Mouse (Mus musculus) frontal cortex, postnatal 14 days (tissue): ENCODE results near the gene Vmn2r83.
"Not testable (repeated sequence)": the region's sequence is repeated elsewhere in the genome, so short reads cannot be mapped to it uniquely, and the experiment has no call there.

Experiments
- DNase-seq, 2 experiments: peaks; one replicate each; pipeline ENCODE4 v3.0.0; 2022; ENCODE audit warnings: low spot score in 2 of 2

The Vmn2r83 gene

GRCm38 (mm10) chr10:79468431-79468830 lies at the start of gene Vmn2r83:
Gene Vmn2r83, plus strand, starts transcription at chr10:79468731.
- DNase-seq = no peak

GRCm38 (mm10) chr10:79435141-79435820 lies 33.2 kb upstream of the Vmn2r83 start:
- not testable (repeated sequence) for DNase-seq

DNA sequence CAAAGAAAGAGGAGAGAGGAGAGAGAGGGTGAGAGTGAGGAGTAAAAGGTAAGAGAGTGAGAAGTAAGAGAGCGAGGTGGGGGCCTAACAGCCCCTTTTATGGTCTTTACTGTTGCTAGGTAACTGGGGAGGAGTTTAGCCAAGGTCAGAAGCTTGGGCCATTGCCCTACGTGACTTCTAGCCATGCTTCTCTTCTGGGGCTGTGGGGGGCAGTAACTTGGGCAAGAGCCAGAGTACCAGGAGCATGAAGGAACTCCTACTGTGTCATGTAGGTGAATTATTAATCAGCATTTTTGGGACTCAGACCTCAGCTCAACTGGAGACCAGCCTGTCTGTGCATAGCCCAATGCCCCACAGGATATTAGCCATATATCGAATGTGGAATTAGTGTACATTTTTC lies 27.4 kb downstream of the Vmn2r83 start:
- DNase-seq = no peak

GRCm38 (mm10) chr10:79496701-79497288 lies 28.3 kb downstream of the Vmn2r83 start:
- no peak for DNase-seq

GRCm38 (mm10) chr10:79502830-79503644 lies 34.5 kb downstream of the Vmn2r83 start:
- DNase-seq = no peak

GRCm38 (mm10) chr10:79506709-79507108 lies 38.2 kb downstream of the Vmn2r83 start:
- no peak for DNase-seq

DNA sequence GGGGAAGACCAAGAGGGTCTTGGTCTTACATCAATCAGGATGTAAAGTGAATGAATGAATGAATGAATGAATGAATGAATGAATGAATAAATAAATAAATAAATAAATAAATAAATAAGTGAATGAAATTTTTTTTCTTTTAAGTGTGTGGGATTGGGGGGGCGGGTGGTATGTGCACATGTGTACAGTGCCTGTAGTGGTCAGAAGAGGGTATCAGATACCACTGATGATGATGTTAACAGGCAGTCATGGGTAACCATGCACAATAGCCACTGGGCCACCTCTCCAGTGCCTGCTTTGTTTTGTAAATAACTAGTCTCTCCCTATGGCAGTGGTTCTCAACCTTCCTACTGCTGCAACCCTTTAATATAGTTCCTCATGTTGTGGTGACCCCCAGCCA lies 55.9 kb downstream of the Vmn2r83 start:
- no peak for DNase-seq

- DNase-seq = no peak
These were observed 57.2 kb downstream of the Vmn2r83 start for GRCm38 (mm10) chr10:79525456-79526325.

DNA sequence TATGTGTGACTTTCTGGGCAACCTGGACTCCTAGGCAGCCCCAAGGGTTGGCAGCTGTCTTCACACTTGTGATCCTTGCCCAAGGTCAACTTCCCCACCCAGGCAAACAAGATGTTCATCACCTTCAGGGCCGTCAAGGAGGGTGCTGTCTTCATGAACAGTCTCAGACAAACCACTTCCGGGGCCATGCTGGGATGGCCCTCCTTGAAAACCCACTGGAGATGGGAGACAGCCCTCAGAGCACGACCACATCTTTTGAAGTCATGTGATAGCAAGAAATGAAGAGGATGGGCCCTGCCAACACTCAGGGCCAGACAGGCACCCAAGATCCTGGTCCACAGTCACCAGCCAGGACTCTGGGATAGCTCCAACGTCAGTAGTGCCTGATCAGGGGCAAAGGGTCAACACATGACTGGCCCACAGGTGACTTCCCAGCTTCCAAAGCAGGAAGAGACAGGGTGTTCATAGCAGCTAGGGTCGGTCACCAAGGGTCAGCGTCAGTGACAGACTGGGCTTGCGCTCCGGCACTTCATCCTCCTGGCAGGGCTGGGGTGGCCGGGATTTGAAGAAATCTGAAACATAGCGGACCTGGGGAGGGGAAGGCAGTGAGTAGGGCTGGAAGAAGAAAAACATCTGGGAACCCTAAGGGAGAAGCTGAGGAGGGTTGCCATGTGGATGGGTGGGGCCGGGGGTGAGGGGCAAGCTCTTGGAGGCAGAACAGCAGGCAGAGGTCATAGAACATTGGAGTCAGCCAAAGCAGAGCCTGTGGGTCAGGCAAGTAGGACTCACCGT lies 58.3 kb downstream of the Vmn2r83 start:
- no peak for DNase-seq

GRCm38 (mm10) chr10:79527453-79527845 lies 58.9 kb downstream of the Vmn2r83 start:
- no peak for DNase-seq

- no peak for DNase-seq
These were observed 59.5 kb downstream of the Vmn2r83 start for GRCm38 (mm10) chr10:79528081-79528480.

DNA sequence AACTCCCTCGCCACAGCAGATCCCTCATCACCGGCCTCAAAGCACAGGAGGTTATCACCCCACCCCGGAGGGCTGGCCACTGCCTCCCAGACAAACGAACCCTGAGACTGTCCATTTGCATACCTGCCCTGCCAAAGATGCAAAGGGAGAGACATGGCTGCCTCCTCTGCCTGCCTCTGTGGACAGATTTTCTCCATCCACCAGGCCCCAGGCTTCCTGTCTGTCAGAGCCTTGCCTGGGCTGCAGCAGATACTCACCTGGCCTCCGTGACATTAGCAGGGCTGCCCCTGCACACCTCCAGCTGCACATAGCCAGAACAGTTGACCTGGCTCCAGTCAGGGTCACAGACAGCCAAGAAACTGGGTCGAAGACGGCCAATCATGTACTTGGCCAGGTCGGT lies 61.7 kb downstream of the Vmn2r83 start:
- DNase-seq = no peak

DNA sequence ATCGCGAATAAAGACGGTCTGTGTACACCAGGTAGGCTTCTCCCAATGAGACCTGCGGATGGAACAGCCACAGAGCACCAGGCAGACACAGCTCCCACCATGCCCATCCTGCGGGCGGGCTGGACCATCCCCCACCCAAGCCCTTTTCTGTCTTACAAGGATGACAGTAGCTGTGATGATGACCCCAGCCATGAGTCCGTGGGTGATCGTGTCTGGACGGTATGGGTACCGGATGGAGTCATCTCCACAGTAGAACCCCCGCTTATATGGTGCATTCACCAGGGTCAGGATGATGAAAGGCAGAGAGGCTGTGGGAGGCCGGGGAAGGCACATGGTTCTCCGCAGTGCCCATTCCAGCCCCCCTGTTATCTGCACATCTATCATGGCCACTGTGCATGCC lies 62.2 kb downstream of the Vmn2r83 start:
- no peak for DNase-seq

- no peak for DNase-seq
These were observed 63.1 kb downstream of the Vmn2r83 start for GRCm38 (mm10) chr10:79531593-79531992.

- no peak for DNase-seq
These were observed 64.1 kb downstream of the Vmn2r83 start for GRCm38 (mm10) chr10:79532678-79533077.

- DNase-seq = peak in 1 of 2 experiments; percentile 3
These were observed 64.8 kb downstream of the Vmn2r83 start, which contains the start of gene Plpp2 for GRCm38 (mm10) chr10:79533126-79533911. Gene Plpp2, minus strand, starts transcription at chr10:79533796.

DNA sequence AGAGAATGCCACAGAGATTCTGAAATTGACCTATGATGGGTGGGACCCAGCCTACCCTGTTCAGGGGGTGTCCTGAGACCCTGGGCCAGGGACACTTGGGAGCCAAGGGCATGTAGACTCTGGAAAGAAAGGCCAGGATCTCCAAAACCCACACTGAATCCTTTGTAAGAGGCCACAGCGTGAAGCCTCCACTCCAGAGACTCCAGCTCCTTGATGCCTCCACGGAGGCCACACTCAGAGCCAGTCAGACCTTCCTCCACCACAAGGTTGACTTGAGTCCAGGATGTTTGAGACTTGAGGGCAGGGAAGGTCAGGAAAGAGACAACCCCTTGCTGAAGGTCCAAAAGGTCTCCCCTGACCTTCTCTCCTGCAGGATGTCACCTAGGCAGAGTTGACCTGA lies 65.9 kb downstream of the Vmn2r83 start:
- peak in 1 of 2 experiments; percentile 1 for DNase-seq

- no peak for DNase-seq
These were observed 66.9 kb downstream of the Vmn2r83 start for GRCm38 (mm10) chr10:79535431-79535830.

GRCm38 (mm10) chr10:79536461-79537080 lies 68.0 kb downstream of the Vmn2r83 start:
- no peak for DNase-seq

DNA sequence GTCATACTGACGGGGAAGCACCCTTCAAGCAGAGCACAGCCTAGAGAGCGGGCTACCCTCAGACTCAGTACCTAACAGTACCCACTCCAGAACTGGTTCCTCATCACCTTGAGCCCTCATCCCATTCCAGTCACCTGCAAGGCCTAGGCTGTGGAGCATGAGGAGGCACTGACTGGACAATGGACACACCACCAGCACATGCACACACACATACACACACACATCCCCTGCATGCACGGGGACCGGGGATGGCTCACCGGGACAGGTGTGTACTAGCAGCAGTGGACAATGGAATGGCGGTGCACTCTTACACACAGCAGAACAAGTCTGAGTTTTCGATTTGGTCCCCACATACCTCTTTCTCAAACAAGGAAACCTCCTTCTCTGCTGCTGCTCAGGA lies 68.7 kb downstream of the Vmn2r83 start:
- no peak for DNase-seq
